Mouse (Mus musculus) layer of hippocampus, adult 2 months (tissue): ENCODE measurements at regions not wholly inside any gene's neighbourhood (a gene's known extent, or its start where the extent isn't known, plus 50 kb on each side); places are given as distances from the start of the nearest gene placed in this dataset.

Source experiments
- DNase-seq, 2 experiments: peaks; one replicate each; pipeline ENCODE4 v3.0.0; 2022; ENCODE audit warnings: low spot score in 2 of 2
- H3K27ac ChIP-seq: fragments of 200-600 bp; 2 replicates; pipeline ENCODE4 v1.8.1; 2022
- H3K4me3 ChIP-seq: fragments of 200-600 bp; 2 replicates; pipeline ENCODE4 v1.8.1; 2022; ENCODE audit warnings: mild to moderate bottlenecking
- CTCF ChIP-seq: fragments of 200-600 bp; conservative IDR thresholded peaks from 2 replicates; pipeline ENCODE4 v1.8.1; 2022; ENCODE audit warnings: antibody characterized with exemption, mild to moderate bottlenecking, moderate library complexity

DNA sequence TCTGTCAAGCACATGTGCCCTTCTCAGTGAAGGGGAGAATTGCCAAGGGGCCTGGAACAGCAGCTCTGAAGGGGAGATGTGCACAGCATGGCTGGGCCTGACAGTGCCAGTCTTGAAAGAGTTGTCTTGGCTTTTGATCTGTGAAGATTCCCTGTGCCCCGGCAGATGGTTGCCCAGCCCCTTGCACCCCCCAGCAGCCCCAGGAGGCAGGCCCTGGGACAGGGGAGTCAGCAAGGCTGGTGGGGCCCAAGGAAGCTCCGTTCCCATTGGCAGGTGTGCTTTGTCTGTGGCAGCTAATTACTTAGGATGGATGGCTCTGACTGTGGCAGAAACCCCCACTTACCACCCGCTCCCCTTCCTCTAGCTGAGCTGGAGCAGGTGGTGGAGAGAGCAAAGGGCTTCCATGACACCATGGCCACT lies 58.6 kb downstream of the Tspan17 start:
- no peak overlapping the region for H3K27ac ChIP-seq

DNA sequence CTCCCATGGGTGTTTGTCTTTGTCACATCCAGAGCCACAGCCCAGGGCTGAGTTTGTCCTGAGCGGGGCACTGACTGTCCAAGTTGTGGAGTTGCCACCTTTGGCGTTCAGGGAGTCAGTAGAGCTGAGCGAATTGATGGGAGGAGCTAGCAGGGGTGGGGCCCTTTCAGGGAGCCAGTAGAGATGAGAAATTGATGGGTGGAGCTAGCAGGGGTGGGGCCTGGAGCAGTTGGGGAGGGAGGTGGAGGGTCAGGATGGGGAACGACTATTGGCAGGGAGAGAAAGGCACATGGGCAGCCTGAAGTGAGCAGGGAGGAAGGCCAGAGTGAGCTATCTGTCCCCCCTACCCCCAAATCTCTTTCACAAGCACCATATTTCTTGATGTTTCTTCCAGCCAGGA lies 62.0 kb downstream of the Tspan17 start:
- TF ChIP-seq CTCF, result no peak
- no peak overlapping the region for H3K27ac ChIP-seq

More for the DNA sequence above, 58.6 kb downstream of the Tspan17 start:
- no peak for DNase-seq
- no peak for TF ChIP-seq CTCF
- H3K4me3 ChIP-seq, result no peak overlapping the region

GRCm38 (mm10) chr13:54855333-54856238 lies 66.4 kb downstream of the Tspan17 start:
- DNase-seq, result no peak
- no peak for TF ChIP-seq CTCF

More for the DNA sequence above, 62.0 kb downstream of the Tspan17 start:
- DNase-seq, result no peak
- no peak overlapping the region for H3K4me3 ChIP-seq

GRCm38 (mm10) chr13:54862931-54863330 lies 73.8 kb downstream of the Tspan17 start:
- Histone ChIP-seq H3K4me3 (no peak overlapping the region), H3K27ac (no peak overlapping the region)
- no peak for TF ChIP-seq CTCF

More at GRCm38 (mm10) chr13:54855333-54856238, 66.4 kb downstream of the Tspan17 start:
- Histone ChIP-seq H3K27ac (no peak overlapping the region), H3K4me3 (no peak overlapping the region)

GRCm38 (mm10) chr13:54864048-54864447 lies 74.9 kb downstream of the Tspan17 start:
- H3K4me3 ChIP-seq, result no peak overlapping the region
- TF ChIP-seq CTCF, result no peak
- no peak overlapping the region for H3K27ac ChIP-seq
- no peak for DNase-seq

More at GRCm38 (mm10) chr13:54862931-54863330, 73.8 kb downstream of the Tspan17 start:
- DNase-seq, result no peak

DNA sequence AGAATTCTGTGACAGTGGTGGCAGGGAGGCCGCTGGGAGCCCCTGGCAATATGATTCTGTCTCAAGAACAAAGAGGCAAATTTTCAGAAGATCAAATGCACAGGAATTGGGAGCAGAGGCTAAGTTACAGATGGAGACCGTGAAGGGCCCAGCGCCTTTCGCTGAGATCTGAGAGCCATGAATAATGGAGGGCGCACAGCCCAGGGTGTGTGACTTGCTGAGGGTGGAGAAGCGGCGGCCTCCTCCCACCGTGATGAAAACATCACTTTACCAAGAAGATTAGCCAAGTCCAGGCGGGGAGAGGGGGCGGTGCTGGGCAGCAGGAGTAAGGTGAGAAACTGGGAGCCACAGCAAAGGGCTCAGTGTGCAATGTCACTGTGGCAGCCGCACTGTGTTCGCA lies 77.2 kb upstream of the Unc5a start:
- DNase-seq, result no peak
- H3K4me3 ChIP-seq, result no peak overlapping the region
- TF ChIP-seq CTCF, result no peak

DNA sequence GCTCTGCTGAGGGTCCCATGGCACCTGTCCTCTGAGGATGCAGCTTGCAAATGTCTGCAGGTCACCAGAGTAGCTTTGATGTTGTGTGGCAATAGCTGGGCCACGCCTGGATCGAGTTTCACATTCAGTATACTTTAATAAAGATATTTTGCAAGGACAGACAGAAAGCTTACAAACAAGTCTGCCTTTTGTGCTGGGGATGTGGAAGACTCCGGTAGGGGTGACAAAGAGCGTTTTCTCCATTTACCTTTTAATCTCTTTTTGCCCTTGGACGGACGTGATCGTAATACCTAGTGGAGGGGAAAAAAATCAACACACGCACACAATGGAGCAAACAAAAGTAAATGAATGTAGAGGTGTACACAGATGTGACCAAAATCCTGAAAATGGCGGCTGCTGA lies 75.3 kb upstream of the Unc5a start:
- no peak for TF ChIP-seq CTCF
- Histone ChIP-seq H3K4me3 (no peak overlapping the region), H3K27ac (peak overlapping the region; percentile 86; the same call in 1 of the 2 replicates)
- DNase-seq, result no peak

More for the DNA sequence above, 77.2 kb upstream of the Unc5a start:
- no peak overlapping the region for H3K27ac ChIP-seq

DNA sequence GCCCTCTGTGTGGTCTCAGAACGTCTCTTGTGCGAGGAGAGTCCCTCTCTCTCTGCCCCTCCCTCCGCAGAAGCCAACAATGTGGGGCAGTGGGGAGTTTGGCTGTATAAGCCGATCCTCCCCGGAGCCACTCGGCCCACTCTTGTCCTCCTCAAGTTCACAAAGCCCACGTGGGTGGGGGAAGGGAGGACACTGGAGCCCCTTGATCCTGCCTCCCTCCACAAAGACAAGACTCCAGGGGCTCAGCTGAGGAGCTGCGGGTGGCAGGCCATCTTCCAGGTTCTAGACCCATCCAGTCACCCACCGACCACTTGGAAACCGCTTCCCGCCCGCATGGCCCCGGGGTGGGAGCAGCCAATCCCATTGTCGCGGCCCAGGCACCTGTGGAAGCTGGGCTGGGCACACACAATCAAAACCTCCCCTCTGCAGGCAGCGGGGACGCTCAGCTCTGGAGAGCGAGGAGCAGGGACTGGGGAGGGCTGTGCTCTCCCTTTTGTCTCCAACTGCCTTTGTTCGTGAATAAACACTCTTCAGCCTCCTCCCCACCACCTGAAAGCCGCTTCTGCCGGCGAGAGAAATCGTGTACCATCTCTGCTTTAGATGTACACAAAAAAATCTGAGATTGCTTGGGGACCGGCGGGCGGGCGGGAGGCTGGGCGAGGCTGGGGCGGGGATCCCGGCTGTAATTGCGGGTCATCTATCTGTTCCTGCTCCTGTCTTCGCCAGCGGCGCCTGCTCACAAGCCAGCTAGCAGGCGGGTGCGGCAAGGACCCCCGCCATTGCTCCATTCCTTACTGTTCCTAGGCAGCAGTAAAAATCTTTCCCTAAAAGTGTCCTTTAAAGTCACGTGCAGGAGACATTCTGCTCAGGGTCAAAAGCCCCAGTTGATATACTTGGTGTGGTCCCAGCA lies 74.7 kb upstream of the Unc5a start:
- no peak for DNase-seq
- H3K4me3 ChIP-seq, result peak overlapping the region; percentile 41
- peak overlapping the region; percentile 86 for H3K27ac ChIP-seq
- TF ChIP-seq CTCF, result no peak

GRCm38 (mm10) chr13:54876556-54876955 lies 72.7 kb upstream of the Unc5a start:
- no peak for TF ChIP-seq CTCF
- Histone ChIP-seq H3K4me3 (no peak overlapping the region), H3K27ac (peak overlapping the region; percentile 91)
- DNase-seq, result no peak

GRCm38 (mm10) chr13:54877656-54878055 lies 71.6 kb upstream of the Unc5a start:
- DNase-seq, result peak; percentile 59 to 84
- H3K4me3 ChIP-seq, result no peak overlapping the region
- peak overlapping the region; percentile 91 for H3K27ac ChIP-seq
- TF ChIP-seq CTCF, result no peak

DNA sequence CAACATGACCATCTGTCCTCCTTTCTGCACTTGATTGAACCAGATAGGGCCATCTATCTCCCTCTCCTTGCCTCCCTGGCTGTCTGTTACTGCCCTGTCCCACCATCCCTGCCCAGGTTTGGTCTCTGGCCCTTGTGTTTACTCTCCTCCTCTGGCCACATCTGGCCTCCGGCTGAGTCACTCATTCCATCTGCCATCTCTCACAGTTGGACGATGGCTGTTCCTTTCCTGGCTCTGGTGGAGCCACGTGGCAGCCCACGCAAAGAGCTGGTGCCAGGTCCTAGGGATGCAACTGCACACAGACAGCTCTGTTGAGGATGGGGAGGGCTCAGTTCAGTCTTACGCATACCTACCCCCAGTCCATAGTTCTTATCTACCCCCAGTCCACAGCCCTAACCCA lies 69.9 kb upstream of the Unc5a start:
- no peak for TF ChIP-seq CTCF
- peak; percentile 76 to 77 for DNase-seq
- no peak overlapping the region for H3K4me3 ChIP-seq
- peak overlapping the region; percentile 91 for H3K27ac ChIP-seq

DNA sequence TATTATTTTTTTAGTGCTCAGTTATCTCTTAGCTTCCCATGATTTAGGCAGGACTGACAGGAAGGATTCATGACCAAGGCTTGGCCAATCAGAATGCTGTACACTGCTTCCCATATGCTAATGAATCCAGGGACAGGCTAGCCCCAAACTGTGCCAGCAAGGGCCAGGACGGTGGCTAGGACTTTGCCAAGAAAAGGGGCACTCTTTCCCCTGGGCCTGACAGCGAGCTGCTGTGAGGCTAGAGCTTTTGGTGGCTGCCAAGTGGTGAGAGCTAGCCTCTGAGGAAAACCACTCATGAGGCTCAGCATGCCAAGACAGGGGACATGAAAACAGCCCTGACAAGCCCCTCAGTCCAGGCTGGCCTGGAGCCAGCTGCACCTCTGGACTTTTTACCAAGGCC lies 69.0 kb upstream of the Unc5a start:
- DNase-seq, result no peak
- Histone ChIP-seq H3K4me3 (no peak overlapping the region), H3K27ac (peak overlapping the region; percentile 91)
- no peak for TF ChIP-seq CTCF

GRCm38 (mm10) chr13:54882781-54883180 lies 66.4 kb upstream of the Unc5a start:
- TF ChIP-seq CTCF, result no peak
- Histone ChIP-seq H3K4me3 (no peak overlapping the region), H3K27ac (peak overlapping the region; percentile 91; the same call in 1 of the 2 replicates)
- DNase-seq, result no peak
